Mouse (Mus musculus): Measurements from ENCODE around the gene Aggf1.

GRCm38 (mm10) chr13:95345869-95346268, 29.3 kb downstream of the Aggf1 start:
- no peak for TF ChIP-seq POLR2A (IDR thresholded peaks at IDR 0.05; ENCODE audit: insufficient read depth, low read depth, low read length)
- TF ChIP-seq CTCF (IDR thresholded peaks at IDR 0.05; ENCODE audit: insufficient read depth, low read depth, low read length): no peak

Measured in olfactory bulb, adult 2 months (tissue).